Mouse (Mus musculus): ENCODE results near the gene Vps4a.

DNA sequence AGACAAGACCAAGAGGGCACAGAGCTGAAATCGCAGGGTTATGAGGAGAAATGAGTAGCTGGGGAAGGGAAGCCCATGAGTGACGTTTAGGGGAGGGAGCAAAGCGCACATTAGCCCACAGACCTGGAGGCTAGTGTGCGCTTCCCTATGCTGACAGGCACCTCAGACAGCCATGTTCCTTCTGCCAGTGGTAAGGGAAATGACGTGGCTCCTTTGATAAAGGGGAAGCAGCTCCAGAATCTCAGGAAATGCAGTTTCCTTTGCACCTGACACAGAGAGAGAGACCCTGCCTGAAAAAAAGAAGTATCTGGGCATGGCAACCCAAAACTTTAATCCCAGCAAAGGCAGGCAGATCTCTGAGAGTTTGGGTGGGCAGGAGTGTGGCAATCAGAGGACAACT is 964 bp upstream of the Vps4a start:
- TF ChIP-seq CTCF (IDR thresholded peaks at IDR 0.05; ENCODE audit: extremely low read depth, insufficient read length, insufficient replicate concordance, low read depth, low read length) (no peak), POLR2A (IDR thresholded peaks at IDR 0.05; ENCODE audit: low read depth, low read length) (no peak)

All from small intestine, adult 2 months (tissue).